Mouse (Mus musculus) bone marrow, adult 2 months (tissue): ENCODE measurements at regions not wholly inside any gene's neighbourhood (a gene's known extent, or its start where the extent isn't known, plus 50 kb on each side); places are given as distances from the start of the nearest gene placed in this dataset.

Experiments
- CTCF ChIP-seq: fragments of 200-500 bp; IDR thresholded peaks from 2 replicates; pipeline ENCODE4 v1.5.1; 2011; ENCODE audit warnings: low read length, control low read depth; ENCODE audit not compliant: control insufficient read depth, insufficient read depth
- POLR2A ChIP-seq: fragments of 200-500 bp; IDR thresholded peaks from 2 replicates; pipeline ENCODE4 v1.6.1; 2011; ENCODE audit warnings: low read depth, mild to moderate bottlenecking, control low read depth, low read length, borderline replicate concordance; ENCODE audit not compliant: control insufficient read depth

DNA sequence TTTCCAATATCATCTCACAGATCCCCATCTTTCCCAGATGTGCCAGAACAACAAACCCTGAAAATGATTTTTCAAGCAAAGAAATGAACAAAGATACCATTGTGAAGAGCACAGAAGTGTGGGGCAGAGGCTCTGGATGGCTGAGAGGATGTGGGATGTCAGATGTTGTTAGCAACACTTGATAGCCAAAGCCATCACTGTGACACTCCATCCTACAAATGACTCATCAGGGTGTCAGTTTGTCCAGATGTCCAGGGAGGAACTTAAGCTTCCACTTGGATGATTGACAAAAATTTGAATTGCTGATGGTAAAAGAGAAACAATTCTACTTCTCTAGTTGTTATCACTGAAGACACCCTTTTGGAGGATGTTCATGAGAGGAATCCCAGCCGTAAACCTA is 155.8 kb upstream of the Rad23b start:
- TF ChIP-seq CTCF (no peak), POLR2A (no peak)
